Mouse (Mus musculus) MEL (cell line): ENCODE results near the gene Cwh43. TPM values are rescaled to one million over a fixed set of nuclear protein-coding genes. Genes with fewer than 3 reads are reported as not detected.

Experiments
- DNase-seq: peaks from one replicate; pipeline ENCODE4 v3.0.0; 2011; ENCODE audit warnings: low read depth, low spot score
- H3K27ac ChIP-seq: 2 replicates; pipeline ENCODE4 v1.5.1; 2012; ENCODE audit warnings: low read depth, mild to moderate bottlenecking, control low read depth, low read length, moderate library complexity; ENCODE audit not compliant: control insufficient read depth
- H3K27me3 ChIP-seq, 2 experiments: fragments of 150-350 bp in 1 of 2; sonication (generic) in 1 of 2; 2 replicates each; pipeline ENCODE4 v1.6.1; 2012; ENCODE audit warnings: low read length in 2 of 2, mild to moderate bottlenecking in 2 of 2, improper control_type of control experiment in 1 of 2, moderate library complexity in 1 of 2; ENCODE audit not compliant: insufficient read depth in 2 of 2, control insufficient read depth in 1 of 2
- H3K36me3 ChIP-seq, 2 experiments: 2 replicates each; pipeline ENCODE4 v1.6.1; 2012 to 2014; ENCODE audit warnings: low read length in 2 of 2, improper control_type of control experiment in 1 of 2, inconsistent platforms in 1 of 2, mild to moderate bottlenecking in 1 of 2; ENCODE audit not compliant: insufficient read depth in 2 of 2, control insufficient read depth in 1 of 2
- H3K4me1 ChIP-seq, 2 experiments: fragments of 150-350 bp in 1 of 2; sonication (generic) in 1 of 2; 2 replicates each; pipeline ENCODE4 v1.6.1; 2012; ENCODE audit warnings: low read length in 2 of 2, improper control_type of control experiment in 1 of 2, mild to moderate bottlenecking in 1 of 2; ENCODE audit not compliant: insufficient read depth in 2 of 2, control insufficient read depth in 1 of 2
- H3K4me3 ChIP-seq, 2 experiments: fragments of 150-350 bp in 1 of 2; sonication (generic) in 1 of 2; 2 replicates each; pipeline ENCODE4 v1.5.1; 2012; ENCODE audit warnings: low read depth in 2 of 2, low read length in 2 of 2, mild to moderate bottlenecking in 2 of 2, moderate library complexity in 2 of 2, control low read depth in 1 of 2, improper control_type of control experiment in 1 of 2; ENCODE audit not compliant: control insufficient read depth in 1 of 2, insufficient read depth in 1 of 2
- H3K79me2 ChIP-seq: 2 replicates; pipeline ENCODE4 v1.6.1; 2012; ENCODE audit warnings: mild to moderate bottlenecking, low read length, moderate library complexity; ENCODE audit not compliant: control insufficient read depth, poor library complexity, insufficient read depth
- H3K9ac ChIP-seq: 2 replicates; pipeline ENCODE4 v1.6.1; 2012; ENCODE audit warnings: low read depth, mild to moderate bottlenecking, control low read depth, low read length, moderate library complexity; ENCODE audit not compliant: control insufficient read depth, poor library complexity, severe bottlenecking
- H3K9me3 ChIP-seq: fragments of 150-350 bp; sonication (generic); replicated peaks from 2 replicates; pipeline ENCODE4 v1.6.1; 2012; ENCODE audit warnings: mild to moderate bottlenecking, low read length, improper control_type of control experiment, moderate library complexity; ENCODE audit not compliant: insufficient read depth
- CHD1 ChIP-seq: IDR thresholded peaks from 2 replicates; pipeline ENCODE4 v1.6.1; 2012; ENCODE audit warnings: low read depth, mild to moderate bottlenecking, inconsistent platforms, low read length, improper control_type of control experiment
- E2F4 ChIP-seq: IDR thresholded peaks from 2 replicates; pipeline ENCODE4 v1.6.1; 2011; ENCODE audit warnings: low read depth, low read length, improper control_type of control experiment, borderline replicate concordance
- EP300 ChIP-seq, 2 experiments: IDR thresholded peaks; 2 replicates each; pipeline ENCODE4 v1.6.1; 2011; ENCODE audit warnings: improper control_type of control experiment in 2 of 2, low read length in 2 of 2, low read depth in 1 of 2, mild to moderate bottlenecking in 1 of 2
- GABPA ChIP-seq: IDR thresholded peaks from 2 replicates; pipeline ENCODE4 v1.6.1; 2012; ENCODE audit warnings: low read depth, mild to moderate bottlenecking, inconsistent platforms, low read length, improper control_type of control experiment, moderate library complexity
- HCFC1 ChIP-seq: IDR thresholded peaks from 2 replicates; pipeline ENCODE4 v1.6.1; 2012; ENCODE audit warnings: low read depth, mild to moderate bottlenecking, inconsistent platforms, low read length, improper control_type of control experiment, moderate library complexity
- JUND ChIP-seq: IDR thresholded peaks from 2 replicates; pipeline ENCODE4 v1.6.1; 2011; ENCODE audit warnings: low read depth, mild to moderate bottlenecking, improper control_type of control experiment, low read length
- MAX ChIP-seq: IDR thresholded peaks from 2 replicates; pipeline ENCODE4 v1.6.1; 2011; ENCODE audit warnings: low read length, improper control_type of control experiment
- MAZ ChIP-seq: IDR thresholded peaks from 2 replicates; pipeline ENCODE4 v1.6.1; 2012; ENCODE audit warnings: low read depth, mild to moderate bottlenecking, inconsistent platforms, low read length, improper control_type of control experiment
- MXI1 ChIP-seq: IDR thresholded peaks from 2 replicates; pipeline ENCODE4 v1.6.1; 2011; ENCODE audit warnings: mild to moderate bottlenecking, low read depth, low read length, improper control_type of control experiment
- MYB ChIP-seq: IDR thresholded peaks from 2 replicates; pipeline ENCODE4 v1.6.1; 2011; ENCODE audit warnings: mild to moderate bottlenecking, low read depth, low read length, improper control_type of control experiment
- MYC ChIP-seq: IDR thresholded peaks from 2 replicates; pipeline ENCODE4 v1.6.1; 2011; ENCODE audit warnings: low read depth, mild to moderate bottlenecking, low read length, improper control_type of control experiment, moderate library complexity
- NELFE ChIP-seq: IDR thresholded peaks from 2 replicates; pipeline ENCODE4 v1.6.1; 2011; ENCODE audit warnings: low read depth, low read length, improper control_type of control experiment
- NRF1 ChIP-seq: IDR thresholded peaks from 2 replicates; pipeline ENCODE4 v1.6.1; 2014; ENCODE audit warnings: low read depth, mild to moderate bottlenecking, inconsistent platforms, low read length, improper control_type of control experiment, moderate library complexity; ENCODE audit not compliant: poor library complexity, insufficient read depth, severe bottlenecking
- POLR2A ChIP-seq, 2 experiments: IDR thresholded peaks; 2 replicates each; pipeline ENCODE4 v1.6.1; 2011 to 2012; ENCODE audit warnings: low read length in 2 of 2, mild to moderate bottlenecking in 2 of 2, control low read depth in 1 of 2, improper control_type of control experiment in 1 of 2, low read depth in 1 of 2, moderate library complexity in 1 of 2; ENCODE audit not compliant: control insufficient read depth in 1 of 2, insufficient read depth in 1 of 2, poor library complexity in 1 of 2
- POLR2AphosphoS2 ChIP-seq: IDR thresholded peaks from 2 replicates; pipeline ENCODE4 v1.6.1; 2011; ENCODE audit warnings: low read length, improper control_type of control experiment
- POLR2AphosphoS5 ChIP-seq: IDR thresholded peaks from 2 replicates; pipeline ENCODE4 v1.6.1; 2012; ENCODE audit warnings: low read depth, borderline replicate concordance, mild to moderate bottlenecking, inconsistent platforms, low read length, moderate library complexity, mixed read lengths
- RAD21 ChIP-seq: IDR thresholded peaks from 2 replicates; pipeline ENCODE4 v1.6.1; 2011; ENCODE audit warnings: mild to moderate bottlenecking, low read depth, low read length, improper control_type of control experiment
- RCOR1 ChIP-seq: IDR thresholded peaks from 2 replicates; pipeline ENCODE4 v1.6.1; 2012; ENCODE audit warnings: low read depth, mild to moderate bottlenecking, inconsistent platforms, low read length, improper control_type of control experiment
- SMC3 ChIP-seq: IDR thresholded peaks from 2 replicates; pipeline ENCODE4 v1.6.1; 2011; ENCODE audit warnings: low read depth, low read length, improper control_type of control experiment
- TBP ChIP-seq: IDR thresholded peaks from 2 replicates; pipeline ENCODE4 v1.8.0; 2011; ENCODE audit warnings: low read depth, low read length, improper control_type of control experiment
- UBTF ChIP-seq: IDR thresholded peaks from 2 replicates; pipeline ENCODE4 v1.6.1; 2012; ENCODE audit warnings: low read depth, mild to moderate bottlenecking, inconsistent platforms, low read length, improper control_type of control experiment, moderate library complexity, borderline replicate concordance; ENCODE audit not compliant: insufficient read depth
- ZC3H11A ChIP-seq: IDR thresholded peaks from 2 replicates; pipeline ENCODE4 v1.6.1; 2012; ENCODE audit warnings: low read depth, mild to moderate bottlenecking, inconsistent platforms, low read length, improper control_type of control experiment
- ZMIZ1 ChIP-seq: IDR thresholded peaks from 2 replicates; pipeline ENCODE4 v1.6.1; 2012; ENCODE audit warnings: low read depth, mild to moderate bottlenecking, inconsistent platforms, low read length, improper control_type of control experiment, moderate library complexity
- ZNF384 ChIP-seq: IDR thresholded peaks from 2 replicates; pipeline ENCODE4 v1.6.1; 2012; ENCODE audit warnings: low read depth, mild to moderate bottlenecking, inconsistent platforms, low read length, improper control_type of control experiment
- polyA plus RNA-seq, 2 experiments: library from polyadenylated mRNA; stranded (reverse) in 1 of 2; unstranded in 1 of 2; fragments of >175 nt in 1 of 2; fragments of >200 nt in 1 of 2; gene quantifications; 2 replicates each; pipeline versions ENCODE4 v1.2.1 to v1.2.4; 2012; ENCODE audit warnings: low replicate concordance in 2 of 2, low read depth in 1 of 2; ENCODE audit not compliant: insufficient read length in 2 of 2, insufficient read depth in 1 of 2, missing spikeins in 1 of 2
- total RNA-seq: library from RNA; depleted of rRNA; stranded (reverse); fragments of 300-350 nt; gene quantifications from 2 replicates; pipeline ENCODE4 v1.2.3, GENCODE M21; 2012

Cwh43 gene
- total and polyA plus RNA-seq, 3 experiments, result not detected

GRCm38 (mm10) chr5:73491074-73491836 lies 85.4 kb downstream of the Cwh43 start:
- Histone ChIP-seq H3K4me1 (peaks cover 12 to 14% of the 10 kb centered on the region in 2 experiments), H3K27me3 (peaks cover 1 to 9% of the 10 kb centered on the region in 2 experiments; a peak in 2 of 4 replicates), H3K36me3 (peaks cover 0 to 18% of the 10 kb centered on the region in 2 experiments; a peak in 2 of 4 replicates), H3K9me3 (no peaks in the 10 kb centered on the region), H3K9ac (peak overlapping the region; percentile 73), H3K79me2 (peaks cover 17% of the 10 kb centered on the region), H3K27ac (peak overlapping the region; percentile 70), H3K4me3 (peak overlapping the region; percentile 81 to 84)
- DNase-seq, result peak; percentile 54
- TF ChIP-seq ZNF384, result no peak
- no peak for TF ChIP-seq POLR2AphosphoS5
- 0 out of 2 replicates have a peak, but pooled peaks have one; percentile 12 for TF ChIP-seq HCFC1
- peak; percentile 77 for TF ChIP-seq NELFE
- no peak for TF ChIP-seq JUND
- TF ChIP-seq UBTF, result no peak
- TF ChIP-seq MYC, result no peak
- TF ChIP-seq SMC3, result no peak
- TF ChIP-seq RAD21, result no peak
- TF ChIP-seq MXI1, result no peak
- no peak for TF ChIP-seq TBP
- TF ChIP-seq NRF1, result no peak
- no peak for TF ChIP-seq GABPA
- no peak for TF ChIP-seq EP300 (IDR thresholded peaks at IDR 0.05; ENCODE audit: low read depth in 1 of 2, low read length in 2 of 2)
- TF ChIP-seq ZC3H11A, result no peak
- TF ChIP-seq POLR2A (IDR thresholded peaks at IDR 0.05; ENCODE audit: control insufficient read depth in 1 of 2, insufficient read depth in 1 of 2, low read depth in 1 of 2, low read length in 2 of 2, poor library complexity in 1 of 2), result peak; percentile 56 to 73; a peak in 3 of 4 replicates
- 0 out of 2 replicates have a peak, but pooled peaks have one; percentile 14 for TF ChIP-seq MAZ
- 0 out of 2 replicates have a peak, but pooled peaks have one; percentile 6 for TF ChIP-seq MAX
- peak; percentile 47; the same call in 1 of the 2 replicates for TF ChIP-seq POLR2AphosphoS2
- TF ChIP-seq MYB, result no peak
- TF ChIP-seq RCOR1, result no peak
- TF ChIP-seq E2F4, result no peak
- TF ChIP-seq CHD1, result no peak
- peak; percentile 58; the same call in 1 of the 2 replicates for TF ChIP-seq ZMIZ1
